Mouse (Mus musculus) MEL-GATA-1-ER (cell line): ENCODE results near the gene Ccdc17.

ENCODE experiments used
- DNase-seq: peaks from one replicate; pipeline ENCODE4 v3.0.0-alpha.2; 2012; ENCODE audit warnings: low read depth; ENCODE audit errors: extremely low read depth

Gene Ccdc17

GRCm38 (mm10) chr4:116644326-116644725, 47.9 kb downstream of the Ccdc17 start:
- no peak for DNase-seq

GRCm38 (mm10) chr4:116645624-116646023, 49.2 kb downstream of the Ccdc17 start:
- DNase-seq: no peak

GRCm38 (mm10) chr4:116649411-116649810, 53.0 kb downstream of the Ccdc17 start:
- DNase-seq: no peak
